Mouse (Mus musculus) lung, embryonic 15.5 days (tissue): Measurements from ENCODE around the gene C7. TPM values are rescaled to one million over a fixed set of nuclear protein-coding genes. Genes with fewer than 3 reads are reported as not detected.

ENCODE experiments used
- polyA plus RNA-seq: library from polyadenylated mRNA; unstranded; fragments of >200 nt; fragmentation: Nextera tagmentation; extraction: Ambion mirVana; gene quantifications from 2 replicates; pipeline ENCODE4 v1.2.1, GENCODE M21; 2015

Gene C7
- polyA plus RNA-seq, 1 experiment from 2014 or later, result 0.12 TPM

Other genes starting within 250 kb of the C7 start
- gene Mroh2b, start 165.0 kb downstream of the C7 start, polyA plus RNA-seq, result not detected in 2 replicates
- gene Card6, start 44.8 kb upstream of the C7 start, polyA plus RNA-seq, result 1.6 and 2.0 TPM in 2 replicates
- gene Rpl37, start 52.9 kb upstream of the C7 start, polyA plus RNA-seq, result 469 and 494 TPM in 2 replicates
- 17.7 and 18.4 TPM in 2 replicates for gene Prkaa1, start 80.1 kb upstream of the C7 start, polyA plus RNA-seq
- gene Ttc33, start 121.8 kb upstream of the C7 start, polyA plus RNA-seq, result 41.6 and 43.5 TPM in 2 replicates
- 1.5 and 2.1 TPM in 2 replicates for gene Ptger4, start 180.4 kb upstream of the C7 start, polyA plus RNA-seq